Mouse (Mus musculus) v-Abl transformed pro-B cells (cell line): ENCODE results near the gene Mymx.

ENCODE experiments used
- in situ Hi-C, 2 experiments: fragments of 400-800 bp; cut with MboI; formaldehyde crosslinking; loops; one replicate each; pipeline ENCODE4 v1.15.1; 2025; ENCODE audit not compliant: unreplicated experiment in 2 of 2

Mymx gene

GRCm38 (mm10) chr17:45591701-45592605 lies 9.9 kb downstream of the Mymx start:
- in situ Hi-C loops = loop anchor here in 1 of 2 experiments (5.0 kb wide), 1 partner anchor 35 kb away; no protein-coding TSS in a partner anchor

GRCm38 (mm10) chr17:45590410-45590809 lies 11.5 kb downstream of the Mymx start:
- in situ Hi-C loops = loop anchor here in 1 of 2 experiments (5.0 kb wide), 1 partner anchor 37 kb away; no protein-coding TSS in a partner anchor

GRCm38 (mm10) chr17:45589844-45590243 lies 12.1 kb downstream of the Mymx start:
- in situ Hi-C loops = loop anchor here (5.0 kb wide), 2 partner anchors 37 to 127 kb away; no protein-coding TSS in a partner anchor

GRCm38 (mm10) chr17:45589236-45589635 lies 12.7 kb downstream of the Mymx start:
- in situ Hi-C loops = loop anchor here in 1 of 2 experiments (5.0 kb wide), 2 partner anchors 38 to 128 kb away; no protein-coding TSS in a partner anchor

- in situ Hi-C loops = loop anchor here in 1 of 2 experiments (5.0 kb wide), 2 partner anchors 39 to 129 kb away; no protein-coding TSS in a partner anchor
Observed at GRCm38 (mm10) chr17:45588370-45588769, 13.5 kb downstream of the Mymx start.

GRCm38 (mm10) chr17:45586449-45586837 lies 15.5 kb downstream of the Mymx start:
- in situ Hi-C loops = loop anchor here in 1 of 2 experiments (5.0 kb wide), 2 partner anchors 41 to 131 kb away; no protein-coding TSS in a partner anchor

- in situ Hi-C loops = loop anchor here in 1 of 2 experiments (5.0 kb wide), 2 partner anchors 41 to 131 kb away; no protein-coding TSS in a partner anchor
Observed at GRCm38 (mm10) chr17:45585725-45586448, 16.0 kb downstream of the Mymx start.

- in situ Hi-C loops = loop anchor here (5.0 kb wide), 2 partner anchors 42 to 132 kb away; no protein-coding TSS in a partner anchor
Observed at GRCm38 (mm10) chr17:45584939-45585678, 16.8 kb downstream of the Mymx start.

GRCm38 (mm10) chr17:45584096-45584896 lies 17.6 kb downstream of the Mymx start:
- in situ Hi-C loops = loop anchor here in 1 of 2 experiments (5.0 kb wide), 1 partner anchor 133 kb away; no protein-coding TSS in a partner anchor

GRCm38 (mm10) chr17:45582715-45583355 lies 19.1 kb downstream of the Mymx start:
- in situ Hi-C loops = loop anchor here in 1 of 2 experiments (5.0 kb wide), 1 partner anchor 134 kb away; no protein-coding TSS in a partner anchor

GRCm38 (mm10) chr17:45582188-45582587 lies 19.7 kb downstream of the Mymx start:
- in situ Hi-C loops = loop anchor here in 1 of 2 experiments (5.0 kb wide), 1 partner anchor 135 kb away; no protein-coding TSS in a partner anchor

- in situ Hi-C loops = loop anchor here in 1 of 2 experiments (5.0 kb wide), 1 partner anchor 136 kb away; no protein-coding TSS in a partner anchor
Observed at GRCm38 (mm10) chr17:45581567-45581983, 20.3 kb downstream of the Mymx start.

- in situ Hi-C loops = loop anchor here in 1 of 2 experiments (5.0 kb wide), 1 partner anchor 136 kb away; no protein-coding TSS in a partner anchor
Observed at GRCm38 (mm10) chr17:45580958-45581477, 20.9 kb downstream of the Mymx start.

GRCm38 (mm10) chr17:45579554-45579953 lies 22.3 kb downstream of the Mymx start:
- in situ Hi-C loops = no loop called here

- in situ Hi-C loops = no loop called here
Observed at GRCm38 (mm10) chr17:45578843-45579242, 23.1 kb downstream of the Mymx start.

- in situ Hi-C loops = no loop called here
Observed at GRCm38 (mm10) chr17:45578242-45578641, 23.7 kb downstream of the Mymx start.

GRCm38 (mm10) chr17:45575123-45575897 lies 26.6 kb downstream of the Mymx start:
- in situ Hi-C loops = no loop called here
